Mouse (Mus musculus) midbrain, embryonic 13.5 days (tissue): ENCODE data around the gene Hsdl1. TPM values are rescaled to one million over a fixed set of nuclear protein-coding genes. Genes with fewer than 3 reads are reported as not detected.

Source experiments
- ATAC-seq: fragments of 200-750 bp; cut with Nextera tagmentation; 2 replicates; pipeline ENCODE4 v1.8.0; 2017; ENCODE audit warnings: mild to moderate bottlenecking, moderate TSS enrichment, moderate library complexity
- H3K27ac ChIP-seq: fragments of 300-500 bp; sonication (generic); 2 replicates; pipeline ENCODE4 v1.5.1; 2015; ENCODE audit warnings: inconsistent platforms, mild to moderate bottlenecking, moderate library complexity
- H3K27me3 ChIP-seq: fragments of 300-500 bp; sonication (generic); 2 replicates; pipeline ENCODE4 v1.6.1; 2015; ENCODE audit warnings: mild to moderate bottlenecking, inconsistent platforms
- H3K36me3 ChIP-seq: fragments of 300-500 bp; sonication (generic); 2 replicates; pipeline ENCODE4 v1.6.1; 2015; ENCODE audit warnings: mild to moderate bottlenecking, inconsistent platforms
- H3K4me1 ChIP-seq: fragments of 300-500 bp; sonication (generic); replicated peaks from 2 replicates; pipeline ENCODE4 v1.6.1; 2015; ENCODE audit warnings: inconsistent platforms
- H3K4me2 ChIP-seq: fragments of 300-500 bp; sonication (generic); replicated peaks from 2 replicates; pipeline ENCODE4 v1.6.1; 2015; ENCODE audit warnings: moderate library complexity, mild to moderate bottlenecking, inconsistent platforms
- H3K4me3 ChIP-seq: fragments of 300-500 bp; sonication (generic); replicated peaks from 2 replicates; pipeline ENCODE4 v1.5.1; 2015; ENCODE audit warnings: mild to moderate bottlenecking, inconsistent platforms
- H3K9ac ChIP-seq: fragments of 300-500 bp; sonication (generic); replicated peaks from 2 replicates; pipeline ENCODE4 v1.6.1; 2015; ENCODE audit warnings: mild to moderate bottlenecking, inconsistent platforms
- H3K9me3 ChIP-seq: fragments of 300-500 bp; sonication (generic); 2 replicates; pipeline ENCODE4 v1.6.1; 2016; ENCODE audit warnings: mild to moderate bottlenecking, inconsistent platforms
- WGBS: fragments of 180-500 bp; shearing (Covaris S2); methylation state at CpG from one replicate; pipeline ENCODE4 v1.1.7; 2015; 5-methylcytosine and 5-hydroxymethylcytosine counted together
- polyA plus RNA-seq: library from polyadenylated mRNA; unstranded; fragments of >200 nt; fragmentation: Nextera tagmentation; extraction: Ambion mirVana; gene quantifications from 2 replicates; pipeline ENCODE4 v1.2.1, GENCODE M21; 2015

Gene Hsdl1
- polyA plus RNA-seq: 153 and 157 TPM in 2 replicates

GRCm38 (mm10) chr8:119574437-119575365 lies at the start of gene Hsdl1, which contains the start of gene Dnaaf1:
Gene Hsdl1 (minus strand): TSS chr8:119575183.
Gene Dnaaf1 (plus strand): TSS chr8:119575235.
- Histone ChIP-seq H3K27ac (peak within 1 kb of the TSS; percentile 79), H3K9me3 (no peaks in the 10 kb centered on the region), H3K36me3 (no peaks in the 10 kb centered on the region), H3K4me1 (peaks cover 36% of the 10 kb centered on the region), H3K9ac (peak within 1 kb of the TSS; percentile 89), H3K4me3 (peak within 1 kb of the TSS; percentile 91), H3K27me3 (peaks cover 28% of the 10 kb centered on the region), H3K4me2 (peak within 1 kb of the TSS; percentile 87)
- peak; percentile 94 for ATAC-seq
- under 1% methylated on average over 93 of the region's 97 CpGs for WGBS

- Histone ChIP-seq H3K36me3 (no peaks in the 10 kb centered on the region), H3K9ac (no peak overlapping the region), H3K27ac (no peak overlapping the region), H3K4me2 (no peak overlapping the region), H3K4me1 (peaks cover 5% of the 10 kb centered on the region), H3K27me3 (0 out of 2 replicates have a peak, but pooled peaks cover 8% of the 10 kb centered on the region), H3K9me3 (no peaks in the 10 kb centered on the region), H3K4me3 (no peak overlapping the region)
- WGBS: 87% methylated on average over 1 of the region's 1 CpGs
- no peak for ATAC-seq
Measured at GRCm38 (mm10) chr8:119623744-119624143, 48.8 kb upstream of the Hsdl1 start.

- no peak overlapping the region for H3K4me3 ChIP-seq
- ATAC-seq: no peak
- 86% methylated on average over 8 of the region's 8 CpGs for WGBS
Measured at GRCm38 (mm10) chr8:119623061-119623460, 48.1 kb upstream of the Hsdl1 start.

GRCm38 (mm10) chr8:119622555-119622954 lies 47.6 kb upstream of the Hsdl1 start:
- 59% methylated on average over 4 of the region's 4 CpGs for WGBS
- no peaks in the 10 kb centered on the region for H3K36me3 ChIP-seq
- H3K4me2 ChIP-seq: no peak overlapping the region
- no peaks in the 10 kb centered on the region for H3K9me3 ChIP-seq
- no peak overlapping the region for H3K4me3 ChIP-seq
- no peak overlapping the region for H3K27ac ChIP-seq
- H3K27me3 ChIP-seq: 0 out of 2 replicates have a peak, but pooled peaks cover 8% of the 10 kb centered on the region
- no peaks in the 10 kb centered on the region for H3K4me1 ChIP-seq
- no peak for ATAC-seq
- no peak overlapping the region for H3K9ac ChIP-seq

More at GRCm38 (mm10) chr8:119623061-119623460, 48.1 kb upstream of the Hsdl1 start:
- Histone ChIP-seq H3K27ac (no peak overlapping the region), H3K4me2 (no peak overlapping the region), H3K36me3 (no peaks in the 10 kb centered on the region), H3K9ac (no peak overlapping the region), H3K27me3 (0 out of 2 replicates have a peak, but pooled peaks cover 8% of the 10 kb centered on the region), H3K9me3 (no peaks in the 10 kb centered on the region), H3K4me1 (peaks cover 4% of the 10 kb centered on the region)

GRCm38 (mm10) chr8:119620848-119621465 lies 46.0 kb upstream of the Hsdl1 start:
- H3K4me2 ChIP-seq: no peak overlapping the region
- H3K27ac ChIP-seq: no peak overlapping the region
- no peak overlapping the region for H3K4me3 ChIP-seq
- no peaks in the 10 kb centered on the region for H3K36me3 ChIP-seq
- 87% methylated on average over 14 of the region's 14 CpGs for WGBS
- ATAC-seq: no peak
- 0 out of 2 replicates have a peak, but pooled peaks cover 7% of the 10 kb centered on the region for H3K27me3 ChIP-seq
- no peaks in the 10 kb centered on the region for H3K4me1 ChIP-seq
- no peaks in the 10 kb centered on the region for H3K9me3 ChIP-seq
- H3K9ac ChIP-seq: no peak overlapping the region

GRCm38 (mm10) chr8:119620116-119620840 lies 45.3 kb upstream of the Hsdl1 start:
- 77% methylated on average over 6 of the region's 6 CpGs for WGBS
- no peak overlapping the region for H3K9ac ChIP-seq
- no peak overlapping the region for H3K27ac ChIP-seq
- ATAC-seq: no peak
- H3K36me3 ChIP-seq: no peaks in the 10 kb centered on the region
- no peak overlapping the region for H3K4me3 ChIP-seq
- H3K27me3 ChIP-seq: 0 out of 2 replicates have a peak, but pooled peaks cover 5% of the 10 kb centered on the region
- no peak overlapping the region for H3K4me2 ChIP-seq
- no peaks in the 10 kb centered on the region for H3K9me3 ChIP-seq
- H3K4me1 ChIP-seq: no peaks in the 10 kb centered on the region

GRCm38 (mm10) chr8:119618887-119619286 lies 43.9 kb upstream of the Hsdl1 start:
- Histone ChIP-seq H3K27ac (no peak overlapping the region), H3K9ac (no peak overlapping the region), H3K36me3 (no peaks in the 10 kb centered on the region), H3K4me3 (no peak overlapping the region), H3K9me3 (no peaks in the 10 kb centered on the region), H3K27me3 (no peaks in the 10 kb centered on the region), H3K4me1 (no peaks in the 10 kb centered on the region), H3K4me2 (no peak overlapping the region)
- WGBS: 76% methylated on average over 5 of the region's 5 CpGs
- ATAC-seq: no peak

GRCm38 (mm10) chr8:119617586-119617985 lies 42.6 kb upstream of the Hsdl1 start:
- Histone ChIP-seq H3K9ac (no peak overlapping the region), H3K4me2 (no peak overlapping the region), H3K4me1 (no peaks in the 10 kb centered on the region), H3K27me3 (no peaks in the 10 kb centered on the region), H3K27ac (no peak overlapping the region), H3K36me3 (no peaks in the 10 kb centered on the region), H3K9me3 (no peaks in the 10 kb centered on the region), H3K4me3 (no peak overlapping the region)
- ATAC-seq: no peak
- WGBS: 91% methylated on average over 5 of the region's 5 CpGs

GRCm38 (mm10) chr8:119616811-119617210 lies 41.8 kb upstream of the Hsdl1 start:
- Histone ChIP-seq H3K27ac (no peak overlapping the region), H3K4me1 (no peaks in the 10 kb centered on the region), H3K4me3 (no peak overlapping the region), H3K36me3 (no peaks in the 10 kb centered on the region), H3K4me2 (no peak overlapping the region), H3K27me3 (no peaks in the 10 kb centered on the region), H3K9ac (no peak overlapping the region), H3K9me3 (no peaks in the 10 kb centered on the region)
- WGBS: 96% methylated on average over 4 of the region's 4 CpGs
- no peak for ATAC-seq

GRCm38 (mm10) chr8:119616358-119616757 lies 41.4 kb upstream of the Hsdl1 start:
- Histone ChIP-seq H3K4me1 (no peaks in the 10 kb centered on the region), H3K9ac (no peak overlapping the region), H3K9me3 (no peaks in the 10 kb centered on the region), H3K4me3 (no peak overlapping the region), H3K27ac (no peak overlapping the region), H3K36me3 (no peaks in the 10 kb centered on the region), H3K4me2 (no peak overlapping the region), H3K27me3 (no peaks in the 10 kb centered on the region)
- ATAC-seq: no peak
- WGBS: 58% methylated on average over 7 of the region's 7 CpGs

GRCm38 (mm10) chr8:119615096-119615495 lies 40.1 kb upstream of the Hsdl1 start:
- no peaks in the 10 kb centered on the region for H3K36me3 ChIP-seq
- H3K4me2 ChIP-seq: no peak overlapping the region
- H3K27me3 ChIP-seq: no peaks in the 10 kb centered on the region
- 0 out of 2 replicates have a peak, but pooled peaks cover 4% of the 10 kb centered on the region for H3K4me1 ChIP-seq
- H3K9me3 ChIP-seq: no peaks in the 10 kb centered on the region
- no peak for ATAC-seq
- no peak overlapping the region for H3K9ac ChIP-seq
- H3K4me3 ChIP-seq: no peak overlapping the region
- WGBS: 73% methylated on average over 14 of the region's 14 CpGs
- no peak overlapping the region for H3K27ac ChIP-seq
